Mouse (Mus musculus) CH12.LX (cell line): ENCODE measurements around the gene Dnajb9.

ENCODE experiments used
- CHD2 ChIP-seq: IDR thresholded peaks from 2 replicates; pipeline ENCODE4 v1.6.1; 2011; ENCODE audit warnings: low read length, improper control_type of control experiment
- CTCF ChIP-seq, 2 experiments: IDR thresholded peaks in 1 of 2; conservative IDR thresholded peaks in 1 of 2; 2 replicates each; pipeline ENCODE4 v1.5.1; 2011 to 2012; ENCODE audit warnings: low read depth in 2 of 2, low read length in 2 of 2, improper control_type of control experiment in 1 of 2, inconsistent platforms in 1 of 2, mild to moderate bottlenecking in 1 of 2, moderate library complexity in 1 of 2
- ELF1 ChIP-seq: IDR thresholded peaks from 2 replicates; pipeline ENCODE4 v1.6.1; 2014; ENCODE audit warnings: low read depth, mild to moderate bottlenecking, inconsistent platforms, low read length, improper control_type of control experiment
- EP300 ChIP-seq: IDR thresholded peaks from 2 replicates; pipeline ENCODE4 v1.6.1; 2011; ENCODE audit warnings: low read length, improper control_type of control experiment
- JUN ChIP-seq: IDR thresholded peaks from 2 replicates; pipeline ENCODE4 v1.6.1; 2011; ENCODE audit warnings: low read depth, mild to moderate bottlenecking, low read length, improper control_type of control experiment, moderate library complexity; ENCODE audit not compliant: insufficient read depth
- POLR2A ChIP-seq: IDR thresholded peaks from 2 replicates; pipeline ENCODE4 v1.6.1; 2011; ENCODE audit warnings: low read depth, mild to moderate bottlenecking, improper control_type of control experiment, low read length
- TBP ChIP-seq: conservative IDR thresholded peaks from 2 replicates; pipeline ENCODE4 v1.6.1; 2011; ENCODE audit warnings: low read depth, low read length, improper control_type of control experiment
- TCF12 ChIP-seq: IDR thresholded peaks from 2 replicates; pipeline ENCODE4 v1.6.1; 2014; ENCODE audit warnings: low read depth, mild to moderate bottlenecking, inconsistent platforms, low read length, improper control_type of control experiment
- USF1 ChIP-seq: IDR thresholded peaks from 2 replicates; pipeline ENCODE4 v1.6.1; 2014; ENCODE audit warnings: low read depth, mild to moderate bottlenecking, inconsistent platforms, low read length, improper control_type of control experiment

DNA sequence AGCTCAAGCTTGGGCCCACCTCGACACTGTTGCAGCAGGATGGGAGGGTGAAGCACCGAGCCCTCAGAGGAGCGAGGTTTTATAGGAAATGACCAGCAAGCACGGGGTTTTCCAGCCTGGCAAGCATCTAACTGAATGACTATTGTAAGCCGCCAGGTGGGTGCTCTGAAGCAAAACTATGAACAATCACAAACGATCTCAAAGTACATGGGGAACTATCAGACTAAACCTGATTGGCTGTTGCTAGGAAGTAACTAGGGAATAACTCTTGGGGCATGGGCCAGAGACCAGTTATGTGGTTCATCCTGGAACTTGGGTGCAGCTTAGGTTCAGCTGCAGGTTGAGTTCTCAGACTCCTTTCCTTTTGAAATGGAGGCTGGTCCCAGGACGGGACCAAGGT is 31.0 kb upstream of the Dnajb9 start:
- no peak for TF ChIP-seq CTCF (conservative IDR thresholded peaks at IDR 0.05 in 1 of 2, IDR thresholded peaks at IDR 0.05 in 1 of 2; ENCODE audit: low read depth in 2 of 2, low read length in 2 of 2)
- peak; percentile 55; the same call in 1 of the 2 replicates for TF ChIP-seq CHD2
- peak; percentile 53; the same call in 1 of the 2 replicates for TF ChIP-seq TBP
- peak; percentile 66; the same call in 1 of the 2 replicates for TF ChIP-seq JUN
- peak; percentile 94 for TF ChIP-seq TCF12
- TF ChIP-seq POLR2A, result peak; percentile 41; the same call in 1 of the 2 replicates
- peak; percentile 94 for TF ChIP-seq EP300
- TF ChIP-seq USF1, result no peak
- no peak for TF ChIP-seq ELF1
